Mouse (Mus musculus) gonadal fat pad, adult 2 months (tissue): ENCODE measurements around the gene Pold1. TPM values are rescaled to one million over a fixed set of nuclear protein-coding genes. Genes with fewer than 3 reads are reported as not detected.
A peak's percentile ranks its signal among the peaks of the same experiment; 100 is the strongest.

Experiments
- DNase-seq: peaks from one replicate; pipeline ENCODE4 v3.0.0-alpha.2; 2012; ENCODE audit warnings: low read depth
- polyA plus RNA-seq: library from polyadenylated mRNA; depleted of rRNA; stranded (reverse); fragments of >200 nt; gene quantifications from 2 replicates; pipeline ENCODE4 v1.2.3, GENCODE M21; 2012

Pold1 gene
- polyA plus RNA-seq, 1 experiment, result 16.2 TPM

DNA sequence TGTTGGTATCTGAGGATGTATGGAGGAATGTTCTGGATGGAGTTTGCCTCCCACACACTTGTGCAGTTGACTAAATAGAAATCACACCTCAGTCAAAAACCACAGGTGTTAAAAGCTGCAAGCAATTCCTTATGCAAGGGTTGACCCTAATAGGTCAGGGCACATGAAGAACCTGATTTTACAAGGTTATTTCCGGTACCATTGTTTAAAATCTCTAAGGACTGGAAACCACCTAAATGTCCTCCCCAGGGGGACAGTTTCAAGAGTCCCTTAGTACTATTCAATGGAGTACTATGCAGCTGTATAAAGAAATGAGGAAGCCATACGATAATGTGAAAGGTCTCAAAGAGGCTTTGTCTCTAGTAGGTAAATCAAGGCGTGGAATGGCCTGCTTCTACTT lies 2.4 kb downstream of the Pold1 start:
- DNase-seq, result no peak

DNA sequence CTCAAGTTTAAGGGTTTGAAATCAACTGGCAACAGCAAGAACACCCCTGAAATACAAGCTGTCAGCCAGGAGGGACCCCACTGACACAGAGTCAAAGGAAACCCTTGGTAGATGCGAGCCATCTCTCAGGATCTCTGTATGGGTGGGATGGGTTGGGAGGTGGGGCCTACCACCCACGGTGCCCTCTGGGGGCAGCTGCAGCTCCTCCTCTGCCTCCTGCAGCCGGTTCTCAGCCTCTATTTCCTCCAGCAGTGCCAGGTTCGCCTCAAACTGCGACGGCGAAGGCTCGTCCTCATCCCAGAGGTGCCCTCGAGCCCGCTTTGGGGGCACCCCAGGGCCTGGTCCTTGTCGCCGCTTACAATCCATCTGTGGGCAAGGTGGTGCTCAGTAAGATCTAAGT lies 5.6 kb downstream of the Pold1 start:
- no peak for DNase-seq

DNA sequence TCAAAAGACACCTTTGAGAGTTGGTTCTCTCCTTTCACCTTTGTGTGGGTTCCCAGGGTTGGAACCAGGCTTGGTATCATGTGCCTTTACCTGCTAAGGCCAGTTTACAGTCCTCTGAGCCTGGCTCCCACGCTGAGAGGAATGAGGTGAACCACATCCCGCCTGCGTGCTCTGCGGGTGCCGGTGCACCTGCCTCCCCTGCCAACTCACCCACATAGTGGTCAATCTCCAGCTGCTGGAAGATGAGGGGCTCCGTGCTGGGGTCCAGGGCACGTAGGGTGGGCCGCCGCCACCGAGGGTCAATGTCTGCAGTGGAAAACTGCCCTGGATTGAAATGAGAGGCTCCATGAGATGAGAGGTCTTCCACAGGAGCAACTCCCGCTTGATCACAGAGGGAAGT lies 6.1 kb downstream of the Pold1 start:
- DNase-seq, result no peak

DNA sequence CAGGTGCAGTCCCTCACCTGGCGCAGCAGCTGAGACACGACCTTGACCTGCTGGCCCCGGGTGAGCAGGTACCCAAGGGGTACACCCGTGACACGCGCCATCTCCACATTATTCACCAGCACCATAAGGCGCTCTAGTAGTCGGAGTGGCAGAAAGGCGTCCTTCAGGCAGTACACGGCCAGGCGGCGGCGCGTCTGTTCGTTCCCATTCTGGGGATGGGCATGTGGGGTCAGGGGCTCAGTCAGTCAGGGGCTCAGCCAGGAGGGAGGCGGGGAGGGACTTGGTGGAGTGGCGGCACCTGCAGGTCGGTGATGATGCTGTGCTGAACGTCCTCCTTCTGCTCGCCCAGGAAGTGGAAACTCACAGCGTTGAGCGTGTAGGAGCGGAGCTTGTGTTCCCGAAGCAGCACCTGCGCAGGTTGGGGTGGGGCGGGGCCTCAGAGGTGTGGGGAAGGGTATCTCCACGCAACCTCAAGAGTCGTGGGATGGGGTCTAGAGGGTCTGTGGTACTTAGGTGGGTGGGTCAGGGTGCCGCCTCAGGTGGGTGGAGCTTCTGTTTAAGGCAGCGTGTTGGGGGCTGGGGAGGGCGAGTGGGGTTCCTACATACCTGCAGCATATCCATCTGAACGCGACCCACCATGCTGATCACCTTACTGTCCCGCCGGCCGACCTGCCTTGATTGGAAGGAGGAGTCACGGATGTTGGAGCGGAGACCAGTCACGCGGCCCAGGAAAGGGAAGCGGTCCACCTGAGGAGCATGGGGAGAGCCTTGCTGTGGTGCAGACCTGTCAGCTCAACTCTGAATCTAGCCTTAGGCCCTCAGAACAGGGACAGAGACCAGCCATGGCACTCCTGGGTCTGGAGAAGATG lies 9.7 kb downstream of the Pold1 start:
- no peak for DNase-seq

DNA sequence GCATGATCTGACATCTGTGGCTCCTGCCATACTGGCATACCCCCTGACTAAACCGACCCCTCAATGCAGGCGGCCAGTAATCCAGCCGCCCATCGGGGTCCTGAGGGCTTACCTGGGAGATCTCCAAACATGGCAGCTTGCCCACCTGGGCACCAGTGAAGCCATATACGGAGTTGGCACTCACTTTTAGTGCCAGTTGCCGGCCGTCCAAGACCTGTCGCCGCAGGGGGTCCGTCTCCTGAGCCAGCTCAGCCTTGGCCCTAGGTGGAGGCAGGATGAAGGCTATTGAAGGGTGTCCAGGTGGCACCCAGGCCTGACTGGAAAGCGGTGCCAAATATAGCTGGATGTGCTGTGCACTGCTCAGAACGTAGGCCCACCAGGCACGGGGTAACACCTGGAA lies 11.2 kb downstream of the Pold1 start:
- no peak for DNase-seq

DNA sequence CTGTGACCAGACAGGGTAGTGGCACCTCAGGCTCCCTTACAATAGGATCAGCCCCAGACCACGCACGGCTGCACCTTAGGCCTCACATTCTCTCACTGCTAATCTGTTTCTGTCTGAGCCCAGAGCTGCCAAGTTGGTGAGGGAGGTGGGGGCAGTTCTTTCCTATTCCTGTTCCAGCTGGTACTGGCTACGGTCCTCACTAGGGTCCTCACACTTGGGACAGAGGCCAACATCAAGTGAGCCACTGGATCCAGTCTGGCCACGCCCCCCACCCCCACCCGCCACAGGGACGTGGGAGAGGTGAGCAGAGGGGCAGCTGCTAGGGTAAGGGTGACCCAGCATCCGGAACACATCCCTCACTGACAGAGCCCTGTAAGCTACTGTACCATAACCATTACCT lies 11.6 kb downstream of the Pold1 start:
- no peak for DNase-seq

DNA sequence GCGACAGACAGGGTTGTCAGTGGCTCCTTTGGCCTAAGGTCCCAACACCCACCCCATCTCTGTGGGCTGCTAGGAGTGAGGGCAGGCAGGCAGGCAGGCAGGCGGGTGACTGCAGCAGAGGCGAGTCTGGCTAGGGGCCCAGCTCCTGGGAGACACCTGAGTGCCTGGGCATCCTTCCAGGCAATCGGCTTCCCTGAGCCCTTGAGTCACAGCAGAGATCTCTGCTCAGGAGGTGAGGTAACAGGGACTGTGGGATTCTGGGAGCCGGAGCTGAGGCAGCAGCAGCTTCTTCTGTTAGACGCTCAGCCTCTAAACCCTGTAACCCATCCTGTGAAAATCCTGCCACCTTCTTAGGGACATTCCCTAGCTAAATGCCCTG lies 12.1 kb downstream of the Pold1 start:
- DNase-seq, result peak; percentile 70

DNA sequence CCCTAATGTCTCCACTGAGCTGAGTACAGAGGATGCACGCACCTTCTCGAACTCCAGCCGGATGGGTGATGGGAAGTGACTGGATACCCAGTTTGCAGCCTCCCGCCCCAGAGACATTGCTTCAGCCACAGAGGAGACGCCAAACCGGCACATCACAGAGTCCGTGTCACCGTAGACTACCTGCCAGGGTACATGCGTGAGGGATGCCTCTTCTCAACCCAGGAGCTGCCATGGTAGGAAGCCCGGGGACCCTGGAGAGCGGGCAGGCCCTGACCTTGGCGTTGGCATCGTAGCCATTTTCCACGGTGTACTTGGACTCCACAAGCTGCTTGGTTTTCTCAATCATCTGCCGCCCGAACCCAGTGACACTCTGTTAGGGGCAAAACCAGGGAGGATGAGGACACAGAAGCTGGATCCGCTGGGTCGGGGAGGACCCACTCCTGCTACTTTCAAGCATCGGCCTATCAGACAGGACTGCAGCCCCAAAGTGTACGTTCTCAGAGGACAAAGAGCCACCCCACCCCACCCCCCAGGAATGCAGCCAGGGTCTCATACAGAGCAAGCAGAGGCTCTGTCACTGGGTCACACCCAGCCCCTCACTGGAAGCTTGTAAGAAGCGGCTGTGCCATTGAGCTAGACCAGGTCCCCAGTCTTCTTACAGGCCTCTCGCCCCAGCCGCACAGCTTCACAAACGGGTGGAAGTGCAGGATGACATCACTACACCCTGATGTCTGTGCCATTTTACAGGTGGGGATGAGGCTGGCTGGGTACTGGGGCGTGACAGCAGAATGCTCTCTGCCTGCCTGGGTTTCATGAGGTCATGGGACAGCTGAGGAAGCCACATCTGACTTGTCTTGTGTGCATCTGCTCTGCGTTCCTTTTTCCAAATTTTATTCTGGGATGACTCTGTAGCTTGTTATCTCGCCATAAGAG lies 12.7 kb downstream of the Pold1 start:
- no peak for DNase-seq

DNA sequence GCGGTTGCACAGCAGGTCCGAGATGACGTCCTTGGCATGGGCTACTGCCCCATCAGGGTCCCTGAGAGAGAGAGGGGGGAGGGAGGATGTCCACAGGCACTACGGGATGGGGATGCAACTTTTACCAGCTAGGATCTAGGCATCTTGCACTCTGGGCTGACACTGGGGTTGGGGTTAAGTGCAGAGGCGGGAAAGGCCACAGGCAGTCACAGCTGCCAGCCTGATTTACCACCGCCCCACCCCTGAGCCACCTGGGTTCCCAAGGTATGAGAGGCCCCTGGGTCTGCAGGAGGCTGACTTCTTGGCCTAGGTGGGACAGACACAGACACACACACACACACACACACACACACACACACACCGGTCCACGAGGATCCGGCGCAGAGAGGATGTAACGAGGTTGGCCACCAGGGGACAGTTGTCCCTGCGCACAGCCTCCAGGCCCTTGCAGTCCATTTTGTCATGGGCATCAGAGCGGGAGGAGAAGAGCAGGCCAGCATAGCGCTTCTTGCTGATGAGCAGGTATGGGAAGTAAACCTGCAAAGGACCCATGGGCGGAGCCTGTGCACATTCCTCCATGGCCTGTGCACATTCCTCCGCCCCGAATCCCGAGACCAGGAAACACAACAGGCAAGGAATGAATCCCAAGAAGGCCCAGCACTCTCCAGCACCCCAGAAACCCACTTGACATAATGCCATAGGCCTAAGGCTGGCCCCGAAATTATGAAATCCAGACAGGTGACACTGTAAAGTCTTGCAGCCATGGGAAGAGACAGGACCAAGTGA lies 13.8 kb downstream of the Pold1 start:
- no peak for DNase-seq

DNA sequence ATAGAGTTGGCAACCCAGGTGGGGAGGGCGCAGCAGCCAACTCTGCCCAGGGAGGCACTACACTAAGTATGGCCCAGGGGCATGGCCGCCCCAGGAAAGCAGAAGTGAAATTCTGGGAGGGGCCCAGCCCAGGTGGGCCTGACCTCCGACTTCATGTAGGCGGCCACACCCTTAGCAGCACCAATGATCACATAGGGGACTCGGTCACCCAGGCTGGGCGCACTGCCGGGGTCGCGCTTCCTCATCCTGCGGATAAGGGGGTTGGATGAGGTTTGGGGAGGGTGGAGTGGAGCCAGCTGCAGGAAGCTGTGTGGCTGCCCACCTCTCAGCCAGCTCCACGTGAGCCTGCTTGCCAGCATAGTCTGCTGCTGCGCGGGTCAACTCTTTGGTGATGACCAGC lies 14.4 kb downstream of the Pold1 start:
- no peak for DNase-seq

DNA sequence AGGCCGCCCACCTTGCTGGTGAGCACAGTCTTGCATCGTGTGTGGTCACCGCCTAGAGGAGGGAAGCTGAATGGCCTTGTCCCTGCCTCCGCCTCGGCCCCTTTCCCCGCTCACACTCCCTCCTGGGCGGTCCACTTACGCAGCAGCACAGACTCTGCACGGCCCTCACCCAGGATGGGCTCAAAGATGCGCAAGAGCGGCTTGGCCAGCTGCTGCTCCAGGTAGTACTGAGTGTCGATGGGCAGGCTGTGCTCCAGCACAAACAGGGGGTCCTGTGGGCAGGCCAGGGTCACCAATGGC lies 15.0 kb downstream of the Pold1 start:
- no peak for DNase-seq

DNA sequence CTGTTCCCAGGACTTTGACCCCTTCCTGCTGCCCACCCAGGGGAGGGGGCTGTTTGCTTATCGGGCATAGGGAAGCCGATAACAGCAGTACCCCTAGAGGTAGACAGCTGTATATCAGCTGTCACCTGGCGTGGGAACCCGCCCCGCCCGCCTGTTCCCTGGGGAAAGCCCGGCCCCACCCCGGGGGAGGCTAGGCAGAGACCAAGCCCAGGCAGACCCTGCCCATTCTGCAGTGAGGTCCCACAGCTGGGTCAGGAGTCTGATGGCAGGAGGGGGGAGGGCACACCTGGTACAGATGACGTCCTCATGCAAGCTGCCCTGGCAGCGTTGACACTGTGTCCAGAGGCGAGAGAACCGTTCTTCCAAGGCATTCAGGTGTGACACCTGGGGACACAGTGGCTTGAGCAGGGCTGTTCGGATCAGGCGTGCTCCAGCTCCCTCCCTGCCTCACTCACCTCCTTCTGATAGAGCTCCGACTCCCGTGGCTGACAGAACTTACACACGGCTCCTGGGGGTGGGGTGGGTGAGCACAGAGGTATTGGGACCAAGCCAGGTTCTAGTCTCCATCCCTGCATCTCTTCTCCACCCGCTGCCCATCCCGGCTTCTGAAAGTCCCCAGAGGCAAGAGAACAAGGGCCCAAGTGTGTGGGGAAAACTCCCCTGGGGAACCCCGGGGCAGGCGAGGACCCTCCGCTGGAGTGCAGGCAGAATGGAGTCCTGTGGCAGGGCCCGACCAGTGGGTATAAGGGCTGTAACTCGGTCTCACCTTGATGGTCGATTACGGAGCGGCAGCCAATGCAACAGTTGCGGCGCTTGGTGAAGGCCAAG lies 15.5 kb downstream of the Pold1 start:
- DNase-seq, result no peak

DNA sequence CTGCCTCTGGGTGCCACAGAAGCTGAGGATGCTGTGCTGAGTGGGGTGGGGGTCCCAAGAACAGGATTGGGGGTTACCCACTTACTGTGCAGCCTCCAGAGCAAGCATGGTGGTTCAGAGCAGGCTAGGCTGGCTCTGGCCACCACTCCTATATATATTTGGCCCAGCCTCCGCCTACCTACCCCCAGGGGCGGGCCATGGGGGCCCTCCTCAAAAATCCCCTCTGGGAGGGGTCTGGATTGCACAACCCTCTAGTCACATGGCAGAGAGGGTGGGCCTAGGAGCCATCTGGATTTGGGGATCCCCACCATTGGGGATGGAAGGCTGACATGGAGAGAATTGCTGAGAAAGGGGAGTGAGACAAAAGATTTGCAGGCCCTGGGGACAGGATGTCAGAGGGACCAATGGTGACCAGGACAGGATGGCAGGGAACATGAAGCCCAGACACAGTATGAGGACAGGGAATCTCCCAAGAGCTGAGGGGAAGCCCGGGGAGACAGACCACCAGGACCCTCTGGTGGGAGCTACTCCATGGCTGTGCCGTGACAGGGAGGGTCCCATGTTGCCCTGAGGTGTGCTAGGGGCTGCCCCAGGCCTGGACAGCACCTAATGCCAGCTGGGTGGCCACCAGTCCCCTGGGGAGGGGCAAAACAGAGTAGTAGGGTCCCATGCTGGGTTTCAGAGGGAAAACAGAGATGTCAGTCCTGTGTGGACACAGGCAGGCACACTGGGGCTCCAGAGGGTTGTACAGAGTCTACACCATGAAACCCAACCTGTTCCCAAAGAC lies 16.5 kb downstream of the Pold1 start, which contains the start of gene Spib:
Spib (minus strand) TSS at position 126 of the 787 bp plus-strand sequence.
- no peak for DNase-seq

DNA sequence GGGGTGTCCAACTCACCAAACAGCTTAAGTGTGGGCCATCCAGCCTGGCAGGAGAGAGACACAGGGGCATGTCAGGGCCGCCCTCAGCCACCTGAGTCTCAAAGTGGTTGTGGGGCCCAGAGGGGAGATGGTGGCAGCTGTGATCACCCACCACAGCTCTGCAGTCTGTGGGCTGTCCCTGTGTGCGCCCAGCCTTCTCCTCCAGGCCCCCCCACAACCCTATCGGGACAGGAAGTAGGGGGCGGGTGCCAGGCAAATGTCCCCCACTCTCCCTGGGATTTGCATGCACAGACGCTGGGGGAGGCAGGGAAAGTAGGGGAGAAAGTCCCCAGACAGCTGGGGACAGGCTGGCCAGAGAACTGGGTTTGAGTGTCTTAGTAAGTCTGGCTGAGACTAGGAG lies 17.4 kb downstream of the Pold1 start:
- DNase-seq, result no peak

DNA sequence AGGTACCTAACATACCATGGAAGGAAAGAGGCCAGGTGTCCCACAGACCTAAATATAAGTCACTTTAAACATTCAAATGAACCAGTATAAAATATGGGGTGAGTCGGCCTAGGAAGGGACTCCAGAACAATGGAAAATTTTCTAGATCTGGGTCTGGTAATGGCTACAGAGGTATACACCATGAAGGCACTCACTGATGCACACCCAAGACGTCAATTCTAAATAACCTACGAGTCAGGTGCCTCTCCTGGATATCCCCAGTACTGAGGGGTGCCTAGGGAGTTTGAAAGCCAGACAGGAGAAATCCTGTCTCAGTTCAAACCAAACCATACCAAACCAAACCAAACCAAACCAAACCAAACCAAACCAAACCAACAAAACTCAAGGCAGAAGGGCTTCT lies 18.1 kb downstream of the Pold1 start:
- no peak for DNase-seq

DNA sequence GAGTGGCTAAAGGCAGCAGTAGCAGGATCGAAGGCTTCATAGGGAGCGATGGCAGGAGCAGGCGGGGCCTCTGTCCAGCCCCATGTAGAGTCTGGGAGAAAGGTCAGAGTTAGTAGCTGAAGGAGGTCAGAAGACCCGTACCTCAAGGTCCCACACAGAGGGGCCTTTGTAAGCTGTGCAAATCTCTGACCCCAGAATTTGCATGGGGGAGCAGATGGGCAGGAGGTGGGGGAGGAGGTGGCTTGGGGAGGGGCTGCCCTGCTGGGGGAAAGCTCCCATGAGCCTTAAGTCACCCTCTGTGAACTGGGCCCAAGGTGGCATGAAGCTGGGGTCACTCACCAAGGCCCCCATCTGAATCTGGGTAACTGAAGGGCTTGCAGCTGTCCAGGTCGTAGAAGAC lies 19.1 kb downstream of the Pold1 start:
- no peak for DNase-seq

DNA sequence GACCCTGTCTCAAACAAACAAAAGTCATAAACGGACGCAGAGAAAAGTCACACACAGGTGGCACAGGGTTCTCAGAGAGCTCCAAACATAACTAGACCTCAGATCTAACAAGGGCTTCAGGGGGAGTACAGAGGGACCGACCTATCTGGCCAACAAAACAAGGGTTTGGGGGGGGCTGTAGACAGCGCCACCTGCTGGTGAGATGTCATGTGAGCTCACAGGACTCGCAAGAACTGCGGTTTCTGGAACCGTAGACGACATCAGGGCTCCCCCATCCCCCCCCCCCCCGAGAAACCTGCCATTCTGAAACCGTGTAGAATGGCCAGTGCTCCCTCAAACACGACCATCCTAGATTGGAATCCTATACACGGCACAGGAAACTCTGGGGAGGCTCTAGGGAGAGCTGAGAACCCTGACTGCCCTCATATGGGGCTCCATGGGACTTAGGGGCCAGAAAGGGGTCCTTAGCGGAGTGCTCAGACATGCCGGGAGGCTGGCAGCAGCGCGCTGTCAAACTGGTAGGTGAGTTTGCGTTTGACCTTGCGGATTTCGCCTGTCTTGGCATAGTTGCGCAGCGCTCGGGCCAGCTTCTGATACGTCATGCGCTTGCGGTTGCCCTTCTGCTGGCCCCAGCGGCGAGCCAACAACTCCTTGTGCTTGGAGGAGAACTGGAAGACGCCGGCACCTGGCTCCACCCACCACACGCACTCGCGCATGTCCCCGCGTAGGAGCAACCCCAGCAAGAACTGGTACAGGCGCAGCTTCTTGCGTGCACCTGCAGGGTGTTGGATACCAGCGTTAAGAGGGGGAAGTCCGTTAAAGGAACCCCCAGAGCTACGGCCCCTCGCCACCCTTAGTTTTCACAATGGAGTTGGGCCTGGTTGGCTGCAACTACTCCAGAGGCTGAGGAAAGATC lies 20.9 kb downstream of the Pold1 start:
- DNase-seq, result no peak

DNA sequence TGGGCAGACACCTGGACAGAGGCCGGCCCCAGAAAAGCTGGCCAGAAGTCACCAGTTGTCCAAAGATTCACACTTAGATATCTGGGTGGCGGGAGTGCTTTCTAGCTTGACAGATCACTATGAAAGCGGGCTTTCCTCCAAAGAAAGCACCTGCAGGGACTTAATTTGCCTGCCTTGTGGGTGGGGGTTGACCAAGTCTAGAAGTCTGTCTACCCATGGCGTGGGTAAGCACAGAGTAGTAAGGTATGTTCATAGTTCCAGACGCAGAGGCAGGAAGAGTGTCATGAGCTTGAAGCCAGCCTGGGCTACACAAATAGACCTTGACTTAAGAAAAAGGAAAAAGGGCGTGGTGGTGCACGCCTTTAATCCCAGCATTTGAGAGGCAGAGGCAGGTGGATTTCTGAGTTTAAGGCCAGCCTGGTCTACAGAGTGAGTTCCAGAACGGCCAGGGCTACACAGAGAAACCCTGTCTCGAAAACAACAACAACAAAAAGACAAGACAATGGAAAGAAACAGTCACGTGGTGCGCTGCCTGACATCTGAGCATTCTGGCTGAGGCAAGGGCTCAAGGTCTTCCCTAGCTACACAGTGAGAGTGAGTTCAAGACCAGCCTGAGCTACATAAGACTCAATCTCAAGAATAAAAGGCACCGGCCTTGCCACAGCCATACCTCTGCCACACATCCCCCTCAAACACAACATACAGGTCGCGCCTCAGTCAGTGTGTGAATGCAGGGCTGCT lies 22.1 kb downstream of the Pold1 start:
- no peak for DNase-seq
